Mouse (Mus musculus) hindbrain, embryonic 12.5 days (tissue): ENCODE data around the gene Ncs1. TPM values are rescaled to one million over a fixed set of nuclear protein-coding genes. Genes with fewer than 3 reads are reported as not detected.

Experiments
- ATAC-seq: fragments of 200-750 bp; cut with Nextera tagmentation; 2 replicates; pipeline ENCODE4 v1.8.0; 2017; ENCODE audit warnings: moderate TSS enrichment; ENCODE audit not compliant: low FRiP score
- H3K27ac ChIP-seq: fragments of 300-500 bp; sonication (generic); 2 replicates; pipeline ENCODE4 v1.5.1; 2016; ENCODE audit warnings: mild to moderate bottlenecking
- H3K27me3 ChIP-seq: fragments of 300-500 bp; sonication (generic); 2 replicates; pipeline ENCODE4 v1.6.1; 2016; ENCODE audit warnings: mild to moderate bottlenecking
- H3K36me3 ChIP-seq: fragments of 300-500 bp; sonication (generic); 2 replicates; pipeline ENCODE4 v1.6.1; 2016; ENCODE audit warnings: mild to moderate bottlenecking
- H3K4me1 ChIP-seq: fragments of 300-500 bp; sonication (generic); 2 replicates; pipeline ENCODE4 v1.6.1; 2016
- H3K4me2 ChIP-seq: fragments of 300-500 bp; sonication (generic); replicated peaks from 2 replicates; pipeline ENCODE4 v1.6.1; 2016; ENCODE audit warnings: mild to moderate bottlenecking
- H3K4me3 ChIP-seq: fragments of 300-500 bp; sonication (generic); 2 replicates; pipeline ENCODE4 v1.5.1; 2016; ENCODE audit warnings: mild to moderate bottlenecking
- H3K9ac ChIP-seq: fragments of 300-500 bp; sonication (generic); 2 replicates; pipeline ENCODE4 v1.6.1; 2016; ENCODE audit warnings: mild to moderate bottlenecking, moderate library complexity
- H3K9me3 ChIP-seq: fragments of 300-500 bp; sonication (generic); replicated peaks from 2 replicates; pipeline ENCODE4 v1.6.1; 2016; ENCODE audit warnings: mild to moderate bottlenecking
- WGBS: fragments of 180-500 bp; shearing (Covaris S2); methylation state at CpG from one replicate; pipeline ENCODE4 v1.1.7; 2016; 5-methylcytosine and 5-hydroxymethylcytosine counted together
- polyA plus RNA-seq: library from polyadenylated mRNA; unstranded; fragments of >200 nt; fragmentation: Nextera tagmentation; extraction: Ambion mirVana; gene quantifications from 2 replicates; pipeline ENCODE4 v1.2.1, GENCODE M21; 2016

Gene Ncs1
- polyA plus RNA-seq, 1 experiment from 2014 or later: 107 TPM

GRCm38 (mm10) chr2:31246251-31246971 is 788 bp downstream of the Ncs1 start:
- 1% methylated on average over 39 of the region's 41 CpGs for WGBS
- peaks cover 54% of the 10 kb centered on the region for H3K4me1 ChIP-seq
- H3K9ac ChIP-seq: peak overlapping the region; percentile 99
- H3K27me3 ChIP-seq: peaks cover 25% of the 10 kb centered on the region
- peak overlapping the region; percentile 77 for H3K4me2 ChIP-seq
- H3K27ac ChIP-seq: peak overlapping the region; percentile 92
- H3K4me3 ChIP-seq: peak overlapping the region; percentile 93
- H3K9me3 ChIP-seq: no peaks in the 10 kb centered on the region
- H3K36me3 ChIP-seq: peaks cover 5% of the 10 kb centered on the region; the same call in 1 of the 2 replicates
- peak; percentile 49 for ATAC-seq

DNA sequence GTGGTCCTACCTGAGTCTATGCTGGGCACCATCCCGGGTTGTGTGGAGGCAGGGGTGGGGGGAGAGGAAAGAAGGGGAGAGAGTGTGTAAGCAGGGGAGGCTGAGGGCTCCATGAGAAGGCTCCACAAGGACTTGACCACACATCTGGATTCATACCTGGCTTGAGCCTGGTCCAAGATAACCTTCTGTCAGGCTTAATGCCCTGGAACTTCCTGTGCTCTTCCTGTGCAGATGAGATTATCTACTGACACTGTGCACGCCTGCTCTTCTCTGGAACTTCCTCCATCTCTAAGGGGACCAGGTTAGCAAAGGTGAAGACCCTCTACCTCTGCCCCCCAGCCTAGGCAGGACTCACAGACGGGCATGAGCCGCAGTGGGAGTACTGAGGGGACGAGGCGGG is 3.2 kb downstream of the Ncs1 start:
- WGBS: 94% methylated on average over 6 of the region's 6 CpGs
- no peaks in the 10 kb centered on the region for H3K9me3 ChIP-seq
- H3K36me3 ChIP-seq: peaks cover 9% of the 10 kb centered on the region; the same call in 1 of the 2 replicates
- peaks cover 48% of the 10 kb centered on the region for H3K4me1 ChIP-seq
- no peak for ATAC-seq
- H3K27ac ChIP-seq: no peak overlapping the region
- no peak overlapping the region for H3K4me3 ChIP-seq
- no peak overlapping the region for H3K4me2 ChIP-seq
- no peak overlapping the region for H3K9ac ChIP-seq
- H3K27me3 ChIP-seq: peaks cover 7% of the 10 kb centered on the region; the same call in 1 of the 2 replicates

DNA sequence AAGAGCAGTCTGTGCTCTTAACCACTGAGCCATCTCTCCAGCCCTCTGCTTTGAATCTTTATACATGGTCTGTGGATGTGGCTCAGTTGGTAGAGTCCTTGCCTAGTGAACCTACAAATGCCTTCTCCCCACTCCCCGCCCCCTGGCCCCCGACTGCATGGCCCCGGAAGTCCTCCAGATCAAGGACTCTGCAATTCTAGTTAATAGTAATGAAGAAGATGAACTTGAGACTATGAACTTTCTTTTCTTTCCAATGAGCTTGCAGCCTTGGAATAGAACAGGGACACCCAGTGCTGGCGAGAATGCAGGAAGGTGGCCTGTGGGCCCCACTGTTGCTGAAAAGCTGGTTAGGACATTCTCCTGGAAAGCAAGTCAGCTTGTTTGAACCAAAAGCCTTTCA is 6.5 kb downstream of the Ncs1 start:
- Histone ChIP-seq H3K27me3 (no peaks in the 10 kb centered on the region), H3K36me3 (peaks cover 9% of the 10 kb centered on the region; the same call in 1 of the 2 replicates), H3K4me1 (peaks cover 58% of the 10 kb centered on the region), H3K4me2 (no peak overlapping the region), H3K4me3 (no peak overlapping the region), H3K9ac (no peak overlapping the region), H3K9me3 (no peaks in the 10 kb centered on the region), H3K27ac (no peak overlapping the region)
- ATAC-seq: no peak
- WGBS: 93% methylated on average over 4 of the region's 4 CpGs

DNA sequence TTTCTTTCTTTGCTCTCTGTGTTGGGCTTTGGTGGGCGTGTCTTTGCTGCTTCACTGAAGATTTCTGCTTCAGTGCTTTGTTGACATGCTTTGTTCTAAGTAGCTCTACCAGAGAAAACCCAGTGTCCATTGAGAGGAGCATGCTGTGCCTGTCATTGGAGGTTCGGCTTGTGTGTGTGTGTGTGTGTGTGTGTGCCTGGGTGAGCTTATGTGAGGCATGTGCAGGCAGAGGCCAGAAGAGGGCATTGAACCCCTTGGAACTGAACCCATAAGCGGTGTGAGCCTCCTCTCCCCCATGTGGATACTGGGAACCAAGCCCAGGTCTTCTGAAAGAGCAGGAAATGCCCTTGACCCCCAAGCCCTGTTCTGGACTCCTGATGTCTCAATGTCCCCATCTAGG is 7.8 kb downstream of the Ncs1 start:
- Histone ChIP-seq H3K9ac (no peak overlapping the region), H3K27me3 (no peaks in the 10 kb centered on the region), H3K9me3 (no peaks in the 10 kb centered on the region), H3K27ac (no peak overlapping the region), H3K4me2 (no peak overlapping the region), H3K36me3 (peaks cover 9% of the 10 kb centered on the region; the same call in 1 of the 2 replicates), H3K4me1 (peaks cover 58% of the 10 kb centered on the region), H3K4me3 (no peak overlapping the region)
- 48% methylated on average over 3 of the region's 3 CpGs for WGBS
- no peak for ATAC-seq

DNA sequence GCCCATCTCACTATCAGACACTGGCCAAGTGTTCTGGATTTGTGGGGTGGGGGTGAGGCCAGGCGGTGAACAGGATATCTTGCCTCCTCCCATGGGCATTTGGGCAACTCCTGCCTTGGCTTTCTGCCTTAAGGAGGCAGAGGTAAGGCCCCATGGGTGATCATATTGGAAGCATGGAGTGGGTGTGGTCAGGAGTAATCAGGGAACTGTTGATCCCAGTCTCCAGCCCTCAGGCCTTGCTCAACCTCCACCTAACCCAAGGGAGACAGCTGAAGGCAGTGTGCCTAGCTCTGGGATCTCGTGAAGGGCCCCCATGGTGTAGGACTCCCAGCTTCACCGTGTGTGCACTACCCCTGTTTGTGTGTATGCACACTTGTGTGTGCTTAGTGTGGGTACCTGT is 9.2 kb downstream of the Ncs1 start:
- Histone ChIP-seq H3K27me3 (no peaks in the 10 kb centered on the region), H3K36me3 (0 out of 2 replicates have a peak, but pooled peaks cover 4% of the 10 kb centered on the region), H3K27ac (no peak overlapping the region), H3K9ac (no peak overlapping the region), H3K4me1 (peaks cover 64% of the 10 kb centered on the region), H3K9me3 (no peaks in the 10 kb centered on the region), H3K4me2 (no peak overlapping the region), H3K4me3 (no peak overlapping the region)
- ATAC-seq: no peak
- WGBS: 97% methylated on average over 3 of the region's 3 CpGs

GRCm38 (mm10) chr2:31255952-31256938 is 10.6 kb downstream of the Ncs1 start:
- no peak overlapping the region for H3K9ac ChIP-seq
- no peaks in the 10 kb centered on the region for H3K27me3 ChIP-seq
- H3K27ac ChIP-seq: peak overlapping the region; percentile 49
- H3K36me3 ChIP-seq: 0 out of 2 replicates have a peak, but pooled peaks cover 4% of the 10 kb centered on the region
- peak overlapping the region; percentile 22 for H3K4me2 ChIP-seq
- no peak for ATAC-seq
- H3K9me3 ChIP-seq: no peaks in the 10 kb centered on the region
- peaks cover 57% of the 10 kb centered on the region for H3K4me1 ChIP-seq
- 20% methylated on average over 21 of the region's 21 CpGs for WGBS
- H3K4me3 ChIP-seq: no peak overlapping the region

GRCm38 (mm10) chr2:31257096-31257495 is 11.5 kb downstream of the Ncs1 start:
- no peaks in the 10 kb centered on the region for H3K27me3 ChIP-seq
- H3K4me1 ChIP-seq: peaks cover 57% of the 10 kb centered on the region
- no peaks in the 10 kb centered on the region for H3K9me3 ChIP-seq
- ATAC-seq: no peak
- H3K4me3 ChIP-seq: no peak overlapping the region
- H3K4me2 ChIP-seq: no peak overlapping the region; the same call in 1 of the 2 replicates
- 61% methylated on average over 6 of the region's 6 CpGs for WGBS
- 0 out of 2 replicates have a peak, but pooled peaks cover 3% of the 10 kb centered on the region for H3K36me3 ChIP-seq
- H3K9ac ChIP-seq: 0 out of 2 replicates have a peak overlapping the region, but pooled peaks have one; percentile 10
- peak overlapping the region; percentile 18; the same call in 1 of the 2 replicates for H3K27ac ChIP-seq

DNA sequence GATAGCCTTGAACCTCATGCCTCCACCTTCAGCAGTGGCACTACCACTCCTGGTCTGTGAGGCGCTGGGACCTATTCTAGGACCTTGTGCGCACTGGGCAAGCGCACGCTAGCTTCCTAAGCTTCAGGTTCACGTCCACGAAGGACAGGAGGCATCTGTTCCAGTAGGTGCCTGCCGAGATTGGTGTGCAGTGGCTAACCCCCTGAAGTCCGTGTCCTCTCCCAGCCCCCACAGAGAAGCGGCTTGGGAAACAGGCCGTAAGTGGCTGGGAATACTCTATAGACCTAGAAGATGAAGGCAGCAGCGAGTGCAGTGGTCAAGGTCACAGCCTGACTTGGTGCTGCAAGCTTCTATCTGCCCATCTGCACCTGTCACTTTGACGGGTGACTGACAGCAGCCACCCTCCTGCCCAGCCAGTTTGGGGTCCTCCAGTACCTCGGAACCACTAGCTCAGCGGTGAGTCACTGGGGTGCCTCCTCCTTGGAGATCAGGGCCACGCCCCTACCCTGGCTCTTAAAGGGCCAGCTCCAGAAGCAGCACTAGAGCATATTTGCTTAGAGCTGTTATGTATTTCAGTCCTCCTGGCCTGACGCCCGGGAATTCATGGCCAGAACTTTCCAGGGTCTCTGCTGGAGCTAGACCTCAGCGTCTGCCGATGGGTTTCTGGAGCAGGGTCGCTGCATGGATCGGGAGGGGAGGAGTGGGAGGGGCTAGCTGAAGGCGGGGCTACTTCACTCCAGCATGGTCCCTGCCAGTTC is 13.2 kb downstream of the Ncs1 start:
- Histone ChIP-seq H3K4me2 (peak overlapping the region; percentile 62), H3K4me1 (peaks cover 70% of the 10 kb centered on the region), H3K9me3 (no peaks in the 10 kb centered on the region), H3K4me3 (peak overlapping the region; percentile 30), H3K36me3 (no peaks in the 10 kb centered on the region), H3K9ac (peak overlapping the region; percentile 25), H3K27ac (no peak overlapping the region), H3K27me3 (no peaks in the 10 kb centered on the region)
- ATAC-seq: peak; percentile 36
- 12% methylated on average over 22 of the region's 22 CpGs for whole genome bisulfite sequencing

GRCm38 (mm10) chr2:31259367-31259920 is 13.8 kb downstream of the Ncs1 start:
- peak overlapping the region; percentile 30 for H3K4me3 ChIP-seq
- no peak overlapping the region for H3K27ac ChIP-seq
- H3K4me2 ChIP-seq: peak overlapping the region; percentile 62
- H3K4me1 ChIP-seq: peaks cover 70% of the 10 kb centered on the region
- H3K27me3 ChIP-seq: no peaks in the 10 kb centered on the region
- no peaks in the 10 kb centered on the region for H3K9me3 ChIP-seq
- no peaks in the 10 kb centered on the region for H3K36me3 ChIP-seq
- H3K9ac ChIP-seq: no peak overlapping the region; the same call in 1 of the 2 replicates
- WGBS: 23% methylated on average over 9 of the region's 9 CpGs
- ATAC-seq: no peak; the same call in 1 of the 2 replicates

DNA sequence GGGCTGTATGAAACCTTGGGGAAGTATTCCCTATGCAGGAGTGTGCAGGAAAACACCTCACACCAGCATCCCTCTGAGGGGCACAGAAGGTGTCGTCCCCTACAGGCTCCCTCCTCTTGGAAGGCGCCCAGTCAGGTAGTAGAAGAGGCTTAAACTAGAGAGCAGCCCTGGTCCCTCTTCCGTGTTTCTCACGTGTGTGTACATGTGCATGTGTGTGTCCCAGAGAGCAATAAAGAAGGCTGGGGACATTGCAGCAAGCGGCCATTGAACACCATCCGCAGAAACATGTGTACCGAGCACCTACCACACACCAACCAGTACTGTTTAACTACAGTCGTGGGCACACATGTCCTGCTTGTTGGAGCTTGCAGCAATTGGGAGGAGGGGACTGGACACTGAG is 14.9 kb downstream of the Ncs1 start:
- no peak for ATAC-seq
- no peaks in the 10 kb centered on the region for H3K27me3 ChIP-seq
- peaks cover 75% of the 10 kb centered on the region for H3K4me1 ChIP-seq
- no peaks in the 10 kb centered on the region for H3K36me3 ChIP-seq
- no peak overlapping the region for H3K9ac ChIP-seq
- H3K4me3 ChIP-seq: no peak overlapping the region
- H3K9me3 ChIP-seq: no peaks in the 10 kb centered on the region
- H3K27ac ChIP-seq: no peak overlapping the region
- 92% methylated on average over 8 of the region's 8 CpGs for WGBS
- H3K4me2 ChIP-seq: no peak overlapping the region

DNA sequence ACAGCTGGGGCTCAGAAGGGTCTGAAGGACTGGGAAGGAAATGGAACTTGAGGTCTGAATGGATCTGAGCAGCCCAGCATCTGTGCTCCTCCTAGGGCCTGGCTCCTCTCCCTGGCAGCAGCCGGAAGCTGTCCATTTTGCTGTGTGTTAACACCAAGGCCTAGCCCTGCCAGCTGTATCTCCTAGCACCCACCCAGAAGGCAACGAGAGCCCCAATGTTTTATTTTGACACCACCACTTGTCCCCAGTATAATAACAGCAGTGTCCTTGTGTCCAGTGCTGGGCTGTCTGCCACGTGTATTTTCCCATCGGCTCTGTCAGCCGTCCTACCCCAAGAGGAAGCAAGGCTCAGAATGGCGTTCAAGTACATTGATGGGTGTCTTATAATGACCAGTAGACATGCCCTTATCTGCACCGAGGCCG is 17.4 kb downstream of the Ncs1 start:
- Histone ChIP-seq H3K27me3 (no peaks in the 10 kb centered on the region), H3K4me2 (no peak overlapping the region), H3K9ac (no peak overlapping the region; the same call in 1 of the 2 replicates), H3K9me3 (no peaks in the 10 kb centered on the region), H3K4me1 (peaks cover 71% of the 10 kb centered on the region), H3K4me3 (no peak overlapping the region), H3K36me3 (no peaks in the 10 kb centered on the region), H3K27ac (peak overlapping the region; percentile 71)
- no peak for ATAC-seq
- WGBS: 76% methylated on average over 8 of the region's 8 CpGs
